Mouse (Mus musculus): Measurements from ENCODE around the gene Zfp281. TPM values are rescaled to one million over a fixed set of nuclear protein-coding genes. Genes with fewer than 3 reads are reported as not detected.

The Zfp281 gene
- total RNA-seq, 2 experiments from 2014 or later = 10.9 to 23.1 TPM

DNA sequence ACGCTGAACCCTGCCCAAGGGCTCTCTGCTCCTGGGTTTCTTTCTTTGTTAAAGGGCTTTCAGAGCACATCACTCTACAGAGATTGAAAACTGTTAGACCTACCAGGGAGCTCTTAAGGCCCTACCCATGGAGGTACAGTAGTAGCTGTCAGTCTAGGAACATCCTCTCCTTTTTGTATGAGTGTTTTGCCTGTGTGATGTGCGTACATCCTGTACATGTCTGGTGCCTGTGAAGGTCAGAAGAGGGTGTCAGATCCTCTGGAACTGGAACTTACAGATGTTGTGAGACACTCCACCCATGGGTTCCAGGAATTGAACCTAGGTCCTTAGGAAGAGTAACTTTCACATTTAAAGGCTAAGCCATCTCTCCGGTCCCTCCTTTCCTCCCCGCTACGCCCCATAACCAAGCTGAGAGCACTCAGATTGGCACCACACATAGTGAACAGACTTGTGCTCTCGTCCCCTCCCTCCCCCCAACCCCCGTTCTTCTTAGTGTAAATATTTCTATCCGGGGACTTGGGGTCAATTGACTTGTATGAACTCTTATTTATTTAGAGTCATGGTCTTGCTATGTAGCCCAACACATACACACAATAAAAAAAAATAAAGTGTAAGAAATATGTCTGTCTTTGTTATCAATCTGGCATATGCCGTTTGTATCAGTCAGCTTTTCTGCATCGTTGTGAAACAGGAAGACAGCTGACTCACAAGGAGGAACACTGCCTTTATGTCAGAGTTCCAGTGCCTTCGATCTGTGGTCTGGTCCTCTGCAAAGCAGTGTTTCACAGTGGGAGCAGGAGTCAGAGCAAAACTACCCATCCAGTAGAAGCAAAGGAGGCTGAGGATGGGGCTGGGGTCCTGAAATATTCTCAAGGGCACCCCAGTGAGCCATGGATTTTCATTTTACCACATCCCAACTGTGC, 16.1 kb upstream of the Zfp281 start:
- ATAC-seq (replicated peaks; ENCODE audit: poor library complexity, severe bottlenecking) = peak; percentile 96

- ATAC-seq (replicated peaks; ENCODE audit: poor library complexity, severe bottlenecking) = no peak
These were observed 12.9 kb upstream of the Zfp281 start for GRCm38 (mm10) chr1:136611803-136612202.

GRCm38 (mm10) chr1:136613300-136613751, 11.4 kb upstream of the Zfp281 start:
- no peak for ATAC-seq (replicated peaks; ENCODE audit: poor library complexity, severe bottlenecking)

DNA sequence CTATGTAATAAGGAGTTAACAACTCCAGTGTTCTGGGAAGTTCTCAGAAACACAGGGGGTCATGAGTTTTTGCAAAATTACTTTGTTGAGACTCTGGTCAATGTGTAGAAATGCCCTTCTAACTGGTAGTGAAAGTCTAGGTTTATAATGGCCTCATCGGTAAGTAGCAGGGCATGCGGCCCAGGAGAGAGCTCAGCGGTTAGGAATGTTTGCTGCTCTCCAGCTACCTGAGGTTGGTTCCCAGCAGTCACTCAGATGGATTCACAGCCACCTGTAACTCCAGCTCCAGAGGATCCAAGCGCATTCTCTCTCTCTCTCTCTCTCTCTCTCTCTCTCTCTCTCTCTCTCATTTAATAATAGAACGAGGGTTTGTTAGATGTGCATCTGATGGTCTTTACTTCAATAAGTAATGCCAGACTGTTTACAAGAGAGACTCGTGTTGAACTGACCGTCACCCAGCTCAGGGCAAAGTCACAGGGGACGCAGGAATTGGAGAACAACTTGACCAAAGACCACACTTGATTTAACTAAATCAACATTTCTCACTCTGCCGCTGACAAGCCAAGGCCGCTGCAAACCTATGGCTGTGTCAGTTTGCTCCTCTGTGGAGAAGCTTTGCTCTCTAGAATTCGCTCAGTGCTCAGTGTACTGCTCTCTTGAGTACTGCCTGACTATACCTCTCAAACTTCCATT, 9.8 kb upstream of the Zfp281 start:
- no peak for ATAC-seq (replicated peaks; ENCODE audit: poor library complexity, severe bottlenecking)

DNA sequence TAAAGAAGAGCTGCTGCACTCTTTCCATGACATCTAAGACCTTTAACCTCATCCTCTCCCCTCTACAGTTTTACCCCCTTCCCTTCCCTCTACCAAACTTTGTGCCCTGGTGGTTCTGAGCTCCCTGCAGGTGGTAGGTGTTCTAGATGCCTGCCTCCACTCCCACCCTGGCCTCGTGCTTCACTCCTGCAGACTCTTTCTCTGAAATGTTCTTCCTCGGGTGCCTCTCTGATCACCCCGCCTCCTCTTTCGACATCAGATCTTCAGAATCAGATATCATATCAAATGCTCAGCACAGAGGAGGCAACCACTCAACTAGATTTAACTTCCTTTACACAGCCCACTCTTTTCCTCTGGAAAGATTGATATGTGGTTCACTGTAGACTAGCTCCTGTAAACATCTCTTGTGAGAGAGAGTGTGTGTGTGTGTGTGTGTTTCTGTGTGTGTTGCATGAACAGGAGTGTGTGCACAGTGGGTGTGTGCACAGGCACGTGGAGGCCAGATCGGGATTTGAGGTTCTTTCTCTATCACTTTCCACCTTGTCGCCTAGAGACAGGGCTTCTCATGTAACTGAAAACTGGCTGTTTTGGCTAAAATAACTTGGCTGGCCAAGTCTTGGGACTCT, 7.4 kb upstream of the Zfp281 start:
- ATAC-seq (replicated peaks; ENCODE audit: poor library complexity, severe bottlenecking) = peak; percentile 38

DNA sequence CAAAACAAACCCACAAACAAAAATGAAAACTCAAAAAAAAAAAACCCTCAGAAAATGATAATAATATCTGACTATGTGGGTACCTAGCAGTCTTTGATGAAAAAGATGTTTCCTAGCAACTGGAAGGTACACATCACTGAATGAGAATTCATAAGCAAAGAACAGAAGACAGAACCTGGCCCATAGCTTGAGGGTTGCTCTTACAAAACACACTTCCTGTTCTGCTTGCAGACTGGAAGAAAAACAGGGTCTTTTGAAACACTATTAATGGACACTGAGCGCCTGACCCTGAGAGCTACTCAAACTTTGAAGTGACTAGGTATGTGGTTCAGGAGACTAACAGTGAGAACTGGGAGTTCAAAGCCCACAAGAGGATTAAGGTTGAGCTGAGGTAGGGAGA, 6.1 kb upstream of the Zfp281 start:
- peak; percentile 91 for ATAC-seq (replicated peaks; ENCODE audit: poor library complexity, severe bottlenecking)

DNA sequence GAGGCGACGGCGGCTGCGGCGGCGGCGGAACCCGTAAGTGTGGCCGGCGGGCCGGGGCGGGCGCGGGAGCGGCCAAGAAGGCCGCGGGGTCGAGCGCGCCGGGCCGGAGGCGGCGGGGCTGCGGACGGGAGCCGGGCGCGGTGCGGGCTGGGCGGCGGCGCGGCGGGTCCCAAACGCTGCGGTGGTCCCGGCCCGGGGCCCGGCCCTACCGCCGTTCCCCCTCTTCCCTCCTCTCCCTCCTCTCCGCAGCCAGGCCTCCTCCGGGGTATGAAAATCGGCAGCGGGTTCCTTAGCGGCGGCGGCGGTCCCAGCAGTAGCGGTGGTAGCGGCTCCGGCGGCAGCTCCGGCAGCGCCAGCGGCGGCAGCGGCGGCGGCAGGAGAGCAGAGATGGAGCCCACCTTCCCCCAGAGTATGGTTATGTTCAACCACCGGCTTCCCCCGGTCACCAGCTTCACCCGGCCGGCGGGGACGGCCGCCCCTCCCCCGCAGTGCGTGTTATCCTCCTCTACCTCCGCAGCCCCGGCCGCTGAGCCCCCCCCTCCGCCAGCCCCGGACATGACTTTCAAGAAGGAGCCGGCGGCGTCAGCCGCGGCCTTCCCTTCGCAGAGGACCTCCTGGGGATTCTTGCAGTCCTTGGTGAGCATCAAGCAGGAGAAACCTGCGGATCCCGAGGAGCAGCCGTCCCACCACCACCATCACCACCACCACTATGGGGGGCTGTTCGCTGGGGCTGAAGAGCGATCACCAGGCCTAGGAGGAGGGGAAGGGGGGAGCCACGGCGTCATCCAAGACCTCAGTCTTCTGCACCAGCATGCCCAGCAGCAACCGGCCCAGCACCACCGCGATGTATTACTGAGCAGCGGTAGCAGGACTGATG, 556 bp downstream of the Zfp281 start:
- peak; percentile 15 for ATAC-seq (replicated peaks; ENCODE audit: poor library complexity, severe bottlenecking)

DNA sequence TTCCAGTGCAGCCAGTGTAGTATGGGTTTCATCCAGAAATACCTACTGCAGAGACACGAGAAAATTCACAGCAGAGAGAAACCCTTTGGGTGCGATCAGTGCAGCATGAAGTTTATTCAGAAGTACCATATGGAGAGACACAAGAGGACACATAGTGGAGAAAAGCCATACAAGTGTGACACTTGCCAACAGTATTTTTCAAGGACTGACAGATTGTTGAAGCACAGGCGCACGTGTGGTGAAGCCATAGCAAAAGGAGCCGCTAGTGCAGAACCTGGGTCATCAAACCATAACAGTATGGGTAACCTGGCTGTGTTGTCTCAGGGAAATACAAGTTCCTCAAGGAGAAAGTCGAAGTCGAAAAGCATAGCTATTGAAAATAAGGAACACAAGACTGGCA, 1.4 kb downstream of the Zfp281 start:
- ATAC-seq (replicated peaks; ENCODE audit: poor library complexity, severe bottlenecking) = no peak

- ATAC-seq (replicated peaks; ENCODE audit: poor library complexity, severe bottlenecking) = no peak
These were observed 2.1 kb downstream of the Zfp281 start for GRCm38 (mm10) chr1:136626756-136627155.

DNA sequence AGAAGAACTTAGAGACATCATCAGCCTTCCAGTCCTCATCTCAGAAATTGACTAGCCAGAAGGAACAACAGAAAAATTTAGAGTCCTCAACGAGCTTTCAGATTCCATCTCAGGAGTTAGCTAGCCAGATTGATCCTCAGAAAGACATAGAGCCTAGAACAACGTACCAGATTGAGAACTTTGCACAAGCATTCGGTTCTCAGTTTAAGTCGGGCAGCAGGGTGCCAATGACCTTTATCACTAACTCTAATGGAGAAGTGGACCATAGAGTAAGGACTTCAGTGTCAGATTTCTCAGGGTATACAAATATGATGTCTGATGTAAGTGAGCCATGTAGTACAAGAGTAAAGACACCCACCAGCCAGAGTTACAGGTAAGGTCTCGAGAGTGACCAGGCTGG, 2.9 kb downstream of the Zfp281 start:
- no peak for ATAC-seq (replicated peaks; ENCODE audit: poor library complexity, severe bottlenecking)

DNA sequence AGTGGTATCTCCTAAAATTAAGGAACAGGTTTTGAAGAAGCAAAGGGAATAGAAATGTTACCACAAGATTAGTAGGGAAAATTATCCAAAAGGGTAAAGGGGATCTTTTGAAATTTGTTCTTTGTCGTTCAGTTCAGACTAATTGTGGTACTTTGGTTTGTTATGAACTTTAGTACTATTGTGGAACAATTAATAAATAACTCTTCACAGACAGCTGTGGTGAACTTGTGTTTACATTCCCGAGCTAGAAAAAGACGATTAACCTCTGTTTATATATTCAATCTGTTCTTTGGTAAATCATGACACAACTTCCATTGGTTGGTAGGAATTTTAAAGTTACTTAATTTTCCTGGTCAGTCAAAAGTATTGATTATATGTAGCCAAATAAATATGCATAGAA, 8.2 kb downstream of the Zfp281 start:
- no peak for ATAC-seq (replicated peaks; ENCODE audit: poor library complexity, severe bottlenecking)

GRCm38 (mm10) chr1:136635644-136636043, 10.9 kb downstream of the Zfp281 start:
- ATAC-seq (replicated peaks; ENCODE audit: poor library complexity, severe bottlenecking) = peak; percentile 52; the same call in 1 of the 2 replicates

DNA sequence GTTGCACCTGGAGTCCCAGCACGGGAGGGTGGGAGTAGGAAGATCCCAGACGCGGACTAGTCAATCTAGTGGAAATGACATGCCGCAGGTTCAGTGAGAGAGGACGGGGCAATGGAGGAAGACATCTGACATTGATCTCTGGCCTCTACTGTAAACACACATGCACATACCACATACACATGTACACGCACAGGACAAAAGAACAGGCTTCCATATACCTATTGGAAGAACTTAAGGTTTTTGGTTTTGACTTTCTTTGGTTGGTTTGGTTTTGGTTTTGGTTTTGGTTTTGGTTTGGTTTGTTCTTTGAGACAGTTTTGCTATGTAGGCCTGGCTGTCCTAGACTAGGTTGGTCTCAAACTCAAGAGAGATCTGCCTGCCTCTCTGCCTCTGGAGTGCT, 12.2 kb downstream of the Zfp281 start:
- no peak for ATAC-seq (replicated peaks; ENCODE audit: poor library complexity, severe bottlenecking)

GRCm38 (mm10) chr1:136637696-136638095, 13.0 kb downstream of the Zfp281 start:
- ATAC-seq (replicated peaks; ENCODE audit: poor library complexity, severe bottlenecking) = no peak

DNA sequence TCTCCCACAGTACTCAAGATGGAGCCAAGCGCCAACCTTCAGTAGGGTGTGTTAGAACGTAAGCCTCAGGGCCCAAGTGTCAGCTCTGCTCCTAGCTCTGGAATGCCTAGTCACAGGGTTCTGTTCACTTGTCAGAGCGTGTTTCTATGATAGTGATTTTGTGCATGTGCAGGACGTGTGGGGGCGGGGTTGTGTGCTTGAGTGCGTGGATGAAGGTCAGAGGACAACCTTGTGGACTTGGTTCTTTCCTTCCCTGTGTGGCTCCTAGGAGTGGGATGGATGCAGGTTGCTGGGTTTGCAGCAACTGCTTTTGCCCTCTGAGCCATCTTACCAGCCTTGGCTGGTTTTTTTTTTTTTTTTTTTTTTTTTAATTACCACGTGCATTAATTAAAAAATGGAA, 13.5 kb downstream of the Zfp281 start:
- no peak for ATAC-seq (replicated peaks; ENCODE audit: poor library complexity, severe bottlenecking)

GRCm38 (mm10) chr1:136638699-136639098, 14.0 kb downstream of the Zfp281 start:
- ATAC-seq (replicated peaks; ENCODE audit: poor library complexity, severe bottlenecking) = no peak

DNA sequence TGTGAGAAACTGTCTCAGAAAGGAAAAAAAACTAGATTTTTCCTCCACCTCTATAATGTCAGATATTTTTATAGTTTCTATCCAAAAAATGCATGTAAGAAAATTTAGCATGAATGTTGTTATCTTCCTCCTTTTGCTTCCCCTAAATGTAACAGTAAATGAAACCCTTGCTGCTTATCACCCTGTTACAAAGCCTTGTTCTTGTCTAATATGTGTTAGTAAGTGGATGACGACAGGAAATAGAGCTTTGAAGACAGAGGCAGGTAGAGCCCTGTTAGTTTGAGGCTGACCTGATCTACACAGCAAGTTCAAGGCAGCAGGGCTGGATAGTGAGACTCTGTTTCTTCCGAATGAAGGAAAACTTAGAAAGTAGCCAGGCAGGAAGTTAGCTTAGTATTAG, 14.5 kb downstream of the Zfp281 start:
- ATAC-seq (replicated peaks; ENCODE audit: poor library complexity, severe bottlenecking) = no peak; the same call in 1 of the 2 replicates

DNA sequence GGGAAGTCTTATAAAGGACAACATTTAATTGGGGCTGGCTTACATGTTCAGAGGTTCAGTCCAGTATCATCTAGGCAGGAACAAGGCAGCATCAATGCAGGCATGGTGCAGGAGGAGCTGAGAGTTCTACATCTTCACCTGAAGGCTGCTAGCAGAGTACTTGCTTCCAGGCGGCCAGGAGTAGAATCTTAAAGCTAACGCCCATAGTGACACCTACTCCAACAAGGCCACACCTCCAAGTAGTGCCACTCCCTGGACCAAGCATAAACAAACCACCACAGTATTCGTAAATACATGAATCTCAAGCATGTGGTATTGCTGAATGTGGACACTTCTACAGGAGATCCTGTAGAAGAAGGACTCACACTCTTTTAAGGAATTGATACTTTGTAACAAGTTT, 18.0 kb downstream of the Zfp281 start:
- ATAC-seq (replicated peaks; ENCODE audit: poor library complexity, severe bottlenecking) = no peak

DNA sequence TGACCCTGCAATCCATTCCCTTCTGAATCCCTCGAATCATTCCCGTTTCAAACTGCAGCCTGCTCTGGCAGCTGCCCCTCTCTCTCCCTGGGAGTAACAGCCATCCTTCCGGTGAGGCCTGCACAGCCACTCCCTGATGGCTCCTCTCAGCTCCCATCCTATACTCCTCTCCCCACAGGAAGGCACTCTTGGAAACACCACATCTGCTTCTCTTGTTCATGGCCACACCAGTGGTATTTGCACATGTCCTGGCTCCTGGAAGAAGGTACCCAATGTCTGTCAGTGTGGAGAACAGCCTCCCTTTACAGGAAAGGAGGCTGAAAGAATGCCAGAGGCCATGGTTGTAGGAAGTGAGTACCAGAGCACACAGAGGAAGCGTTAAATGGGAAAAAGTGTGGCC, 19.8 kb downstream of the Zfp281 start:
- no peak for ATAC-seq (replicated peaks; ENCODE audit: poor library complexity, severe bottlenecking)

Data from granulocyte monocyte progenitor cell, adult 5-6 weeks (primary cell).